Mouse (Mus musculus) heart, adult 8-10 months (tissue): ENCODE results near the gene Gbp8. TPM values are rescaled to one million over a fixed set of nuclear protein-coding genes. Genes with fewer than 3 reads are reported as not detected.
"Not testable (repeated sequence)": the region's sequence is repeated elsewhere in the genome, so short reads cannot be mapped to it uniquely, and the experiment has no call there.

Source experiments
- DNase-seq: peaks from one replicate; pipeline ENCODE4 v3.0.0; 2022; ENCODE audit warnings: low spot score
- total RNA-seq, 4 experiments: library from RNA; stranded (reverse); gene quantifications; 2 replicates each; pipeline ENCODE4 v1.2.4; 2022

Gbp8 gene
- under 1 TPM in 3 of 4 experiments, not detected in 1; 0.23 to 0.72 (median 0.47) TPM for total RNA-seq

DNA sequence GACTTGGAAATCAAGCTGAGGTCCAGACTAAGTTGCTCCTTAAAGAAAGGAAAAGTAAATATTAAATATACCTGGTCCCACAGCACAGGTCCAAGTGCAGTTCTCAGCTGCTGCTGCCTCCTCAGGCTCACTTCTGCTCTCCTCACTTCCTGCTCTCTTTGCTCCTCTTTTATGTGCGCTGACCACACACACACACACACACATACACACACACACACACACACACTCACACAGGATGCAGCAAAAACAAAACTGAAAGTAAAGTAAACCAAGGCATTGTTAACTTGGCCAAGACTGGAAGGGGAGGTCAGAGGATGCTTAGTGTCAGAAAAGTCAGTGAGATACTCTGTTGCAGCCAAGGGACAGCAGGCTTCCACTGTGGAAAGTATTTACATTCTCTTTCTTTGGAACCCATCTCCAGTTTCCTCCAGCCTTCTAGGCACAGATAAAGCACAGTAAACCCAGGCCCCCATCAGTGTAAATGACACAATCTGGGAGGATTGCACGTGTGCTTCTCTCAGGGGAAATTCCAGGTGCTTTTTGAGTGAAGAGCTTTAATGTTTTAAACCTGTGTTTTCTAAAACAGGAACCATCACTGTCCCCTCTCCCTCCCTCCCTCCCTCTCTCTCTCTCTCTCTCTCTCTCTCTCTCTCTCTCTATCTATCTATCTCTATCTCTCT is at the start of gene Gbp8, which contains the start of the genes Gbp9 and Gbp4:
Gene Gbp8 (minus strand): TSS at position 132 of the 680 bp plus-strand sequence.
Gene Gbp9 (minus strand): TSS at position 131 of the 680 bp plus-strand sequence.
Gene Gbp4 (minus strand): TSS at position 178 of the 680 bp plus-strand sequence.
- peak; percentile 56 for DNase-seq

DNA sequence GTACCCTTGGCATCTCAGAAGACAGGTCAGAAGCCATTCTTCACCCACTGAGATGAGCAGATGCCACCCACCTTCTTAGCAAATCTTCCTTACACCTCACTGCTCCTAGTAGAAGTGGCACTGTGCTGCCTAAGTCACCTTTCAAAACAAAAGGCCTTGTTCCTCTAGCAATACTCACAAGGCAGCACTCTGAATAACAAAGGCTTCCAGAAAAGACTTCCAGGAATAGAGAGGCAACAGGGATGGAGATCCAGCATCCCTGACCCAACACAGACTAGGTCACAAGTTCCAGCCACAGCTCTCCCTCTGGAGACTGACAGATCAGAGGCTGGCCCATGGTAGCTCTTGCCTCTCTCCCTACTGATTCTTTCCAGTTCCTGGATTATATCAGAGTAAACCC is 42.1 kb upstream of the Gbp8 start:
- no peak for DNase-seq

DNA sequence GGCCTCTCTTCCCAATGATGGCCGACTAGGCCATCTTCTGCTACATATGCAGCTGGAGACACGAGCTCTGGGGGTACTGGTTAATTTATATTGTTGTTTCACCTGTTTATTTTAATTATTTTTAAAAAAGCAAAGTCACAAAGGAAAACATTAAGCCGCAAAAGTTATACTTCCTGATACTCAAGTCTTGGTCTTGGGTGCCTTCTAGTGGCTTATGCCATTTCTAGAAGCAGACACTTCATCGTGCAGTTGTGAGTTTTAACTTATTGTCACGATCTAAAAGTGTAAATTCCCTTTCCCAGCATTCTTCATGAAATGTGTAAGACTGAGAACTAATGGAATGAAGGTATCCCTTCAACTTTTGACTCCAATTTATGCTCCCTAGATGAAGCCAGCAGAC is 17.2 kb upstream of the Gbp8 start:
- DNase-seq: no peak

DNA sequence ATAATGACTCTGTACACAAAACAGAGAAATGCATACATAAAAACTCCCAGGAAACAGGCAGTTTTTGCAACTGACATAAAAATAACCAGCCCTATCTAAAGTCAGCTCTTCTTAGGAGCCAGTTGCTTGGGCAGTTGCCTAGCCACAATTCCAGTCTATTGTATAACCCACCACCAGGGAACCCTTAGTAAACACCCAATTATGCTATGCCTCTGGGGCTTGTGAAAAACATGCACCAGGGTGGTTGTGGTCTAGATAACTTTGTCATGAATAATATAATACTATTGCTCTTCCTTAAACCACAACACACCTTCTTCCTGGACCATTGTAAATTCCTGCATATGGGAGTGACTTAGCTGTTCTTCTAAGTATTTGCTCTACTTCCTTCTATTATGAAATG is 14.7 kb upstream of the Gbp8 start:
- DNase-seq: no peak

DNA sequence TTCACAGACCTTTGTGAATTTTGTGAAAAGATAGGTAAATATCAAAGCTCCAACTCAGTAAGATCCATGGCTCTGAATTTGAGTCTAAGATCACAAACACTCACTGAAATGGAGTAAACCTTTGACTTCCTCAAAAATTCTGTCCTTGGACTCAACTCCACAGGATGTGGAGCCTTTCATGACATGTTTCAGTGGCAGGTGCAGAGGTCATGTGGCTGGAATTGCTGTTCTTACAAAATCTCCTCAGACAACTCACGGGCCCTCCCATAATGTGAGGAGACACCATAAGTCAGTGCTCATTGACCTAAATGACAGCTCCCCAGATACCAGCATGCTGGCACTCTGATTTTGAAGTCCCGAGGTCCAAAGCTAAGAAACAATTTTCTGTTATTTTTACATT is 8.7 kb upstream of the Gbp8 start:
- DNase-seq: not testable (repeated sequence)

DNA sequence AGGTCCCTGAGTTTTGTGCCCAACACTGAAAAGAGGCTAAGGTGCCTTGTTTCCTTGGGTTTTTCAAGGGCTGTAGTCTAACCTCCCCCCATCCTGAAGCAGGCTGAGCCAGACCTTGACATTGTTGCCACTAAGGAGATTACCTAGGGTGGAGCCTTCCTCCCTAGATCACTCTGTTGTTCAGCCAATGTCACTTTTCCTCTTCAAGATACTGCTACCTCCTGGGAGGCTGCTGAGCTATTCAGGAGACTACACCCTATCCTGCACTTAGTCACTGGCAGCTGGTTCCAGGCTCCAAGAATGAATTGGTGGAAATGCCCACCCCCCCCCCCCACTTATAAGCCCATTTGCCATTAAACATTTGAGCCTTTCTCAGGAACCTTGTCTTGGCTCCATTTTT is 7.1 kb upstream of the Gbp8 start:
- DNase-seq: peak; percentile 64

DNA sequence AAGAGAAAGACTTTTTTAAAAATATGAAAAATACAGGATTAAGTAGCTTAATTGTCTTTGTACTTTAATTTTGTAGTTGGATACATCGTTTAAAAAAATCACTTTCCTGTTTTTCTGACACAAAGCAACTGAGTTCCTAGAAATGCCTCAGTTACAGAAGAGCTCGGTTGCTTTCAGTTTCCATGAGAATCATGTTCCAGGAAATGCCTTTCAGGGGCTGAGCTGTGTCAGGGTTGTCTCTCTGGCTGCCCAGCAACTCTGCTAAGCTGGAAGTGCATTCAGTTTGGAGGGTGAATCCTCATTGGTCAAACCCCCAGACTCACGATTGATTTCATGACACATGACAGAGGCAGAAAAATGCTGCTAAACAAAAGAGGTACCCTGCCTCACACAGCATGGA is 6.4 kb upstream of the Gbp8 start:
- DNase-seq: peak; percentile 62

DNA sequence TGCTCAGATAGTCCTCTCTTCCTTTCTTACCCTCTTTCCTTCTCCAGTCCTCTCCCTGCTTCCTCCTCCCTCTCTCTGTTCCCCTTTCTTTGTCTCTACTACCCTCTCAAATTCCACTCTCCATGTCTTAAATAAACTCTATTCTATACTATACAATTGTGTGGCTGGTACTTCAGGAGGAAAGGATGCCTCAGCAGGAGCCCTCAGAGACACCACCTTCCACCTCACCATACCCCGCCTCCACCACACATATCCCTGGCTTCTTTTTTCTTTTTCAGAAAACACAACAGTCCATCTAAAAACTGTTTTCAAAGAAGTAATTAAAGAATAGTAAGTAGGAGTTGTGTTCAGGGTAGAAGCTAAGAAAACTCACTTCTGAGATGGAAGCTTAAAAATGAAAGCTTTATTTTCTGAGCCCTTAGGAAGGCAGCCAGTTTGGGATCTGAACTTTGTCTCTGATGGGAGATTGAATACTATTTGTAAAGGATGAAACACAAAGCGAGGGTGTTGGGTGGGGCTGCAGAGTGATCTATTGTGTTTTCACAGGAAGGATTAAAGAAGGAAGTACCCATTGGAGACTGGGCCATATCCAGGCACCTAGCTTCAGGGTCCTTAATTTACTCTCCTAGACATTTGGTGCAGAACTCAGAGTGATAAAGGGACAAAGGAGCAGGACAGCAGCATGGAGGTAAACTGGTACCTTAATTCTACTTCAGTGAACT is 910 bp upstream of the Gbp8 start:
- DNase-seq: not testable (repeated sequence)

DNA sequence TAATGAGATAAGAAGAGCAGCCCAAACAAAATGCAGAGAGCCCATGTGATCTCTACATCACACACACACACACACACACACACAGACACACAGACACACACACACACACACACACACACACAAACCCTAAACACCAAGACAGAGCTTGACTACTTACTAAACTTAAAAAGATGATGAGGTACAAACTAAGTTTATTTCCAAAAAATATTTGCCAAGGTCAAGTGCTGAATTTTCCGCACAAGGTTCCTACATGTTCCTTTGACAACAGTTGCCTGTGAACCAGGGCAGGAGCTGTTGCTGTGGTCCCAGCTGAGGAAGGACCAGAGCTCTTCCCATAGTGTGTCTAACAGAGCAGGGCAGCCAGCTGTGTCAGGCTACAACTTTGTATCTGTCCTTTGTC is 434 bp downstream of the Gbp8 start:
- no peak for DNase-seq

DNA sequence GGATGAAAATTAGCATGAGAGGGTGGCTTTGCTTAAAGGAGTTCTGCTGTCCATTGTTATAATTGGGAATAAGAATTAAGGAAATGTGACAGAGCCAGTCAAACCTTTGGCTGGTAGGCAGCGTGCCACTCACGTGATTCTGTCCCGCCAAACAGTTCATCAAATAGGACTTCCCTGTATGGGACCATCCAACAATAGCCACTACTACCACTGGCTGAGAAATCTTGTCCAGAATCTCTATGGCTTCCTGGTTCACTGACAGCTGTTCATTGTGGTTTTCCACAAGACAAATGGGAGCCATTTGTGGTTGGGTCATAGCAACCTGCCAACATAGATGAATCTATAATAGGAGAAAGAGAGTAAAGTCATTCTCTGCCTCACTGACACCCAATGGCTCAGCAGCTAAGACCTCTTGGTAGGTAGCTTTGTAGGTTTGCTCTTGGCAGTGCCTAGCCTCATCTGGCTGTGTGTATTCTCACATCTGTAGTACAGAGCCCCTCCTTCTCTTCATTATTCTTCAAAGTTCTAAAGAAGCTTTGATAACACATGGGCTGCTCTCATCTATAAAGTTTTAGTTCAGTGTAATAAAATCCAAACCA is 2.5 kb downstream of the Gbp8 start:
- DNase-seq: not testable (repeated sequence)

DNA sequence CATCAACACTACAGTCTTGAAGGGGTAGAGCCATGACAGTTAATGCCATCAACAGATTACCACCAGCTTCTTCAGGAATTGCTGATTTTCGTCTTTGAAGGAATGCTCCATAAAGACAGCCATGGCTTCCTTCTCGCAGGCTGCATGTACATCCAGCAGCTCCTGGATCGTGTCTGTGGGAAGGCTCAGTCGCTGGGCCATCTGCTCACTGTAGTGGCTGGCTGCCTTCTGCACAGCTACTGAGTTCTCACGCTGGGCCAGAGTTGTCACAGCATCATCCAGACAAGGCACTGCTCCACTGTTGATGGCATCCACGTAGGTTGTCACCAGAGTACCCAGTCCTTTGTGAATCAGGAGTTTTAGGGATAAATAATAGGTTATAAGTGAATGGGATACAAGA is 17.6 kb downstream of the Gbp8 start:
- not testable (repeated sequence) for DNase-seq

DNA sequence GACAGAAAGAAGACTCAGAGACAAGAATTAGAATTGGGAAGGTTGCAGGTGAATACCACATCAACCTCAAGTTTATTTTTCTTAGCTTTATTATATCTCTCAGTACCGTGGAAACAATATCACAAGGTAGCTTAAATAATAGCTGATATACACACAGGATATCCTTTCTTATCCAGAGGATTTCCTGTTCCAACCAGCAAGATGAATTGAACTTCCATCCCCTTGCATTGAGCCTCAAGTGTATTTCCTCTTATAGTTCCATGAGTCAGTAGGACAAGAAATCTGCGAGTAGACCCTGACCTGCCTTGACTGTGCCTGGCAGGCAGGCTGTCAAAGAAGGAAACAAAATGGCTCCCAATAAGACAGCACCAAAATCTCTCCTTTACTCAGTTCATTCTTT is 23.6 kb downstream of the Gbp8 start:
- DNase-seq: no peak

DNA sequence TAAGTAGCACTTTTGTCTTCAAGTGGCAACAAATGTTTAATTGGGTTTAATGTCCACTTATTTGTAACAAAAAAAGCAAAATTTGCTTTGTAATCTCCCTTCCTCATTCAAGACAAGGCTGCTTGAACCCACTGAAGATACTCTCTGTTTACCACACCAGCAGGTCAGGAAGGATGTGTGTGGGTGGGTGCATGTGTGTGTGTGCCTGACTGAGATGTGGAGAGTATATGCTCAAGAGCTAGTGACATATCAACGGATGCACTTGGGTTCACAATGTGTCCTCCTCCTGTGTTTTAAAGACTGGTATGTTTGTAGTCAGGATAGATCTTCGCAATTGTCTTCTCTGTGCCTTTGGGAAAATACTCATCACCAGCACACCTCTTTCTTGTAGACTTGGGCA is 24.6 kb downstream of the Gbp8 start:
- no peak for DNase-seq

DNA sequence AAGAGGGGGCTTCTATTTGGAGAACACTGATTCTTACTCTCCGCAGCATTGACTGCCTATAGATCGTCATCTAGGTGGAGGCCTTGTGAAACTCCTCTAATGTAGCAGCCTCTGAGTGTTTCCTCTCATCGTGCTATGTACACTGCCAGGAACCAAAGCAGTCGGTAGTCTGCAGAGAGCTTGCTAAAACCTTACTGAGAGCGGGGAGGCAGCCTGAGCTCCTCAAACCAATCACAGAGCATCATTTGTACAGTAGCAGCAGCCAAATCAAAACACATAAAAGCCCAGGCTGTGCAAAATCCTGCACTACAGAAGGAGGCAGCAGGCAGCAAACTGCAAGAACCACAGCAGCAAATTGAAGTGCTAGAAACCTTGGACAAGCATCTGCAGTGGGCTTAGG is 25.7 kb downstream of the Gbp8 start:
- no peak for DNase-seq

DNA sequence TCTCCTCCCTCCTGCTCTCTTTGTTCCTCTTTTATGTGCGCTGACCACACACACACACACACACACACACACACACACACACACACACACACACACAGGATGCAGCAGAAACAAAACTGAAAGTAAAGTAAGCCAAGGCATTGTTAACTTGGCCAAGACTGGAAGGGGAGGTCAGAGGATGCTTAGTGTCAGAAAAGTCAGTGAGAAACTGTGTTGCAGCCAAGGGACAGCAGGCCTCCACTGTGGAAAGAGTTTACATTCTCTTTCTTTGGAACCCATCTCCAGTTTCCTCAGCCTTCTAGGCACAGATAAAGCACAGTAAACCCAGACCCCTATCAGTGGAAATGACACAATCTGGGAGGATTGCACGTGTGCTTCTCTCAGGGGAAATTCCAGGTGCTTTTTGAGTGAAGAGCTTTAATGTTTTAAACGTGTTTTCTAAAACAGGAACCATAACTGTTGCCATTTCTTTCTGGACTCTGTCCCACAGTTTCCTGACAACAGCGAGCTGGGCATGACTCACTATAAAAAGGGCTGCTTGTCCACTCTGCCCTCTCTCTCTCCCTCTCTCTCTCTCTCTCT is 29.0 kb downstream of the Gbp8 start:
- DNase-seq: peak; percentile 86

DNA sequence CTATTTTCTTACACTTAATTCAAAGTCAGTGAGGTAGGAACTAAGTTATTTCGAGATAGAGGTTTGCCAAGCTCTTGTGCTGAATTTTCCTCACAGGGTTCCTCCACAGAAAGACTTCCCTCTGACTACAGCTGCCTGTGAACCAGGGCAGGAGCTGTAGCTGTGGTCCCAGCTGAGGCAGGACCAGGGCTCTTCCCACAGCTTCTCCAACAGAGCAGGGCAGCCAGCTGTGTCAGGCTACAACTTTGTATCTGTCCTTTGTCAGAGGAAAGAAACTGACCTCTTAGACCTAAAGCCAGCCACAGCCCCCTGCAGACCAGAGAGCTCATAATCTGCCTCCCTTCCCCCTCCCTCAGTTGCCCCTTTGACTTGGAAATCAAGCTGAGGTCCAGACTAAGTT is 29.6 kb downstream of the Gbp8 start:
- DNase-seq: peak; percentile 9

DNA sequence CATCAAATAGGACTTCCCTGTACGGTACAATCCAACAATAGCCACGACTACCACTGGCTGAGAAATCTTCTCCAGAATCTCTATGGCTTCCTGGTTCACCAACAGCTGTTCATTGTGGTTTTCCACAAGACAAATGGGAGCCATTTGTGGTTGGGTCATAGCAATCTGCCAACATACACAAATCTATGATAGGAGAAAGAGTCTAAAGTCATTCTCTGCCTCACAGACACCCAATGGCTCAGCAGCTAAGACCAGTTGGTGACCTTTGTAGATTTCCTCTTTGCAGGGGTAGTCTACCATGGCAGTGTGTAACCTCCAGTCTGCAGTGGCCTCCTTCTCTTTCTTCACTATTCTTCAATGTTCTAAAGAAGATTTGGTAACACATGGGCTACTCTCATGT is 33.7 kb downstream of the Gbp8 start:
- not testable (repeated sequence) for DNase-seq

DNA sequence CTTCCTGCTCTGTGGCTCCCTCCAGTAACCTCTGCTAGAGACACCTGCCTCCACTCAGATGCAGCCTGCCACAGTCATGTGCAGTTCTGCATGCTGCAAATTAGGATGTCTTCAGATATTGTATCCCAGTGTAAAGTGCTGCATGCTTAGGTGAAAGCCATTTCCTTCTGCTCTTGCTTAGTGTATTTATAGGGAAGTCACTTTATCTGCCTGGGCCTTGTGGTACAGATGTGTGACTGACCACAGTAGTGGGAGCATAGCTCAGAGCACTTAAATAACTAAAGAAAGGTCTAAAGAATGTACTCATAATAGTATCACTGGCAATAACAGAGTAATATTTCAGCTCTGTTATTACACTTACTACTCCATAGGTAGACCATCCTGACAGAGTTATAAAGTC is 57.4 kb downstream of the Gbp8 start:
- no peak for DNase-seq

DNA sequence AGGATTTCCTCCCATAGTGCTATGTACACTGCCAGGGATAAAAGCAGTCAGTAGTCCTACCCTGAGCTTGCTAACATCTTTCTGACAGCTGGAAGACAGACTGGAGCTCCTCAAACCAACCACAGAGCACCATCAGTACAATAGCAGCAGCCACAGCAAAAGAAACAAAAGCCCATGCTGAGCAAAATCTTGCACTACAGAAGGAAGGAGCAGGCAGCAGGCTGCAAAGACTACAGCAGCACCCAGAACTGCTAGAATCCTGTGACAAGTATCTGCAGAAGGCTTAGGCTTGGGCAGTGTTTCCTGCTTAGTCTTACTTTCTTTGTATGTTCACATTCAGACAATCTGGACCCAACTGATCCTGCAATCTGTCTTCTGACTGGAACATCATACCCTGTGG is 71.0 kb downstream of the Gbp8 start:
- not testable (repeated sequence) for DNase-seq

DNA sequence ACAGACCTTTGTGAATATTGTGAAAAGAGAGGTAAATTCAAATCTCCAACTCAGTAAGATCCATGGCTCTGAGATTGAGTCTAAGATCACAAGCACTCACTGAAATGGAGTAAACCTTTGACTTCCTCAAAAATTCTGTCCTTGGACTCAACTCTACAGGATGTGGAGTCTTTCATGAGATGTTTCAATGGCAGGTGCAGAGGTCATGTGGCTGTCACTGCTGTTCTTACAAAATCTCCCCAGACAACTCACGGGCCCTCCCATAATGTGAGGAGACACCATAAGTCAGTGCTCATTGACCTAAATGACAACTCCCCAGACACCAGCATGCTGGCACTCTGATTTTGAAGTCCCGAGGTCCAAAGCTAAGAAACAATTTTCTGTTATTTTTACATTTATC is 74.9 kb downstream of the Gbp8 start:
- not testable (repeated sequence) for DNase-seq

DNA sequence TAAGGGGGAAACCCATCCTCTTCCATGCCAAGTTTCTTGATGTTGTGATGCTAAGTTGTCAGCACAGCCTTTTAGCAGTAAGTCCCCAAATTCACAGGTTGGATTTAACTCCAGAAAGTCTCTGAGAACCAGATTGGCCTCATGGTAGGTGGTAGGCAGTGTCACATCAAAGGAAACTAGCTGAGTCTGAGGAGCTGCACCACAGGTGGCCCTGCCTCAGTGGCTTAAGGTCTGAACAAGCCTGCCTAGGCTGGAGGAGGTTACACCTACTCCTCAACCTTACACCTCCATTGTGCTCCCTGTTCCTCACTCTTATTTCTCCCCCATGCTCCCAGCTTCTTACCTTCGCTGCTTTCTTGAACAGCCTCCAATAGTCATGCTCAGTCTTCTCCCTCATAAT is 76.0 kb downstream of the Gbp8 start:
- no peak for DNase-seq

DNA sequence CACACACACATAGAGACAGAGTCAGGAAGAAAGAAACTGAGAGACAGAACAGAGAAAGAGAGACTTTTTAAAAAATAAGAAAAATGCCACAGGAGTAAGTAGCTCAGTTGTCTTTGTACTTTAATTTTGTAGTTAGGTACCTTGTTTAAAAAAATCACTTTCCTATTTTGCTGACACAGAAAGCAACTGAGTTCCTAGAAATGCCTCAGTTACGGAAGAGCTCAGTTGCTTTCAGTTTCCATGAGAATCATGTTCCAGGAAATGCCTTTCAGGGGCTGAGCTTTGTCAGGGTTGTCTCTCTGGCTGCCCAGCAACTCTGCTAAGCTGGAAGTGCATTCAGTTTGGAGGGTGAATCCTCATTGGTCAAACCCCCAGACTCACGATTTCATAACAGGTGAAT is 76.9 kb downstream of the Gbp8 start:
- DNase-seq: not testable (repeated sequence)
